Mouse (Mus musculus): ENCODE results near the gene Capns2. TPM values are rescaled to one million over a fixed set of nuclear protein-coding genes. Genes with fewer than 3 reads are reported as not detected.

The Capns2 gene
- polyA plus RNA-seq (2016; fragmentation: Nextera tagmentation; extraction: Ambion mirVana), result 0.25 TPM in 1 of 2 replicates, not detected in the other

GRCm38 (mm10) chr8:92901107-92901506 is at the start of gene Capns2:
Gene Capns2 (plus strand): TSS chr8:92901407.
- H3K4me1 ChIP-seq, result 0 out of 2 replicates have a peak, but pooled peaks cover 5% of the 10 kb centered on the region
- H3K27me3 ChIP-seq (replicated peaks; ENCODE audit: low read depth, poor library complexity, severe bottlenecking), result no peaks in the 10 kb centered on the region
- no peak for DNase-seq (ENCODE audit: low spot score)
- H3K36me3 ChIP-seq (replicated peaks), result no peaks in the 10 kb centered on the region
- WGBS, result 95% methylated on average over 5 of the region's 5 CpGs
- H3K4me3 ChIP-seq, result no peak within 1 kb of the TSS
- no peaks in the 10 kb centered on the region for H3K9me3 ChIP-seq
- H3K27ac ChIP-seq (replicated peaks), result no peak within 1 kb of the TSS

DNA sequence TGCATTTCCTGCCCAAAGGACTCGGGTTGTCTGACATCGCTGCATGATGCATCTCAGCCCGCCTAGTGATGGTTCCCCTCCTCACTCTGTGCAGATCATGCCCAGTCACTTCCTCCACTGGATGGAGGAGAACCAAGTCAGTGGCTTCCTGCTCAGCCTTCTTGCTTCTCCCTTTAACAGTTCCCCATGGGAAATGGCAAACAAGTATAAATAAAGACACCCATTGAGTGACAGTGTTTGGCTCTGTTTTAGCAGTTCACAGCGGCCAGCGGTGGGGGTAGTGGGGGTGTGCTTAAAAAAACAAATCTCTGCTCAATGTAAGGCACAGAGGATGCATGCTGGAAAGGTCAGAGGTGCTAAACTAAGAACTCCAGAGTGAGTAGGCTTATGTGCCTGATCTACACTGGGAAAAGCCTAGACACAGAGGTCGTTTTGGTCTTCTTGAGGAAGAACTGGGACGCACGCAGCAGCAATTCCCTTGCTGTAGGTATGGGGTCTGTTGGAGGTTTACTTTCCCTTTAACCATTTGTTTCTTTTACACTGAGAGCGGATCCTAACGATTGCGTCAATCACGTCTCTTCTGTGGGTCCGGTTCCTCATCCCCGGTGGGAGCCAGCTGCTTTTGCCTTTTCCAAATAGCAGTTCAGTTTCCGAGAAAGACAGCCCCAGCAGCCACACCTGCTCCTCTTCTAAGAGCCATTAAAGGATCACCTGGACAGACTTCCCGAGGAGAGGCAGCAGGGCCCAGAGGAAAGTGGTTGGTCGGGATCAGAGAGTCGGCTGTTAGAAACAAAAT is 47.8 kb upstream of the Capns2 start:
- Histone ChIP-seq H3K27me3 (replicated peaks; ENCODE audit: low read depth, poor library complexity, severe bottlenecking) (peaks cover 12% of the 10 kb centered on the region), H3K4me3 (no peak overlapping the region), H3K36me3 (replicated peaks) (peaks cover 53% of the 10 kb centered on the region), H3K4me1 (peaks cover 46% of the 10 kb centered on the region), H3K27ac (replicated peaks) (no peak overlapping the region), H3K9me3 (no peaks in the 10 kb centered on the region)
- WGBS, result 71% methylated on average over 18 of the region's 18 CpGs
- no peak for DNase-seq (ENCODE audit: low spot score)

DNA sequence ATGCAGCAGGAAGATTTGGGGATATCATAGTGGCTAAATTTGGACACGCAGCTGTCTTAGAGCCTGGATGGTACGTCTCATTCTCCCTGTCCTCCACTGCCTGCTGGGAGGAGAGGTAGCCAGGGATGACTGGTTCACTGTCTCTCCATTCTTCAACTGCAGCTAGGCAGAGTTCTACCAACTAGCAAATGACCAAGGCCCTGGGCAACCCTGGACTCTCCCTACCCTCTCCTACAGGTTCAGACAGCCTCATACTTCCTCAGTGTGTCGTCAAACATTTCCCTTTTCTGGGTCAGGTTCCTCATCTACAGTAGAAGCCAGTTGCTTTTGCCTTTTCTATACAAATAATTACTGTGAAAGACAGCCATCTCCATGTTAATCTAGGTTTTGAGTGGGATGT is 46.5 kb upstream of the Capns2 start:
- H3K27me3 ChIP-seq (replicated peaks; ENCODE audit: low read depth, poor library complexity, severe bottlenecking), result peaks cover 12% of the 10 kb centered on the region
- no peaks in the 10 kb centered on the region for H3K9me3 ChIP-seq
- peaks cover 39% of the 10 kb centered on the region for H3K4me1 ChIP-seq
- no peak for DNase-seq (ENCODE audit: low spot score)
- H3K4me3 ChIP-seq, result peak overlapping the region; percentile 76
- no peak overlapping the region for H3K27ac ChIP-seq (replicated peaks)
- peaks cover 40% of the 10 kb centered on the region for H3K36me3 ChIP-seq (replicated peaks)
- 86% methylated on average over 3 of the region's 3 CpGs for WGBS

DNA sequence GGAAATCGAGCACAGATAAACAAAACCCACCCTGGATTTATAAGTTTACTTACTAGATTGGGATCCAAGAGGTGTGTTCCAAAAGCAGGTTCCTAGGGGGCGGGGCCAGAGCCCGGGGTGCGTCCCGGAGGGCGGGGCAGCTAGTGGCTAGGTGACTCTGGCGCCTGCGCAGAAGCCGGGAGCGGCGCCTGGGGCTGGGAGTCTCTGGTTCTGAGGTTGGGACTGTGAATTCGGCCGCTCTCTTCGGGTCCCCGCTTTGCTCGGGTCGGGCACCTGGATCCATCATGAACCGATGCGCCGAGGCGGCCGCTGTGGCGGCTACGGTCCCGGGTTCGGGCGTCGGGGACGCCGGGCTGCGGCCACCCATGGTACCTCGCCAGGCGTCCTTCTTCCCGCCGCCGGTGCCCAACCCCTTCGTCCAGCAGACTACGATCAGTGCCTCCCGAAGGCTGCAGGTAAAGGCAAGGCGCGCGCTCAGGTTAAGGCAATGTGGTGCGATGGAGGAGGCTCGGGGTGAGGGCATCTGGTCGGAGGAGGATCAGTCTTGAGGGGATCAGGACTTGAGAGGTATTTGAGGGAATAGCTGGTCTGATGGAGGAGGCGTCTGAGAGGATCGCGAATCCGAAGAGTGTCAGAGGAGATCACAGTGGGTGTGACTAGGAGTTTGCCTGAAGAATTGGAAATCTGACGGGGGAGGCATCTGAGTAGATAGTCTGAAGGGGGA is 45.9 kb upstream of the Capns2 start, which contains the start of gene Lpcat2:
Gene Lpcat2 (plus strand): TSS at position 169 of the 724 bp plus-strand sequence.
- WGBS, result under 1% methylated on average over 50 of the region's 50 CpGs
- H3K27ac ChIP-seq (replicated peaks), result peak within 1 kb of the TSS; percentile 86
- H3K4me3 ChIP-seq, result peak within 1 kb of the TSS; percentile 76

GRCm38 (mm10) chr8:92856273-92856986 is 44.8 kb upstream of the Capns2 start:
- Histone ChIP-seq H3K4me1 (peaks cover 29% of the 10 kb centered on the region), H3K9me3 (no peaks in the 10 kb centered on the region), H3K27ac (replicated peaks) (no peak overlapping the region), H3K27me3 (replicated peaks; ENCODE audit: low read depth, poor library complexity, severe bottlenecking) (peaks cover 12% of the 10 kb centered on the region), H3K4me3 (peak overlapping the region; percentile 76; the same call in 1 of the 2 replicates), H3K36me3 (replicated peaks) (peaks cover 22% of the 10 kb centered on the region)
- WGBS, result 93% methylated on average over 7 of the region's 7 CpGs
- no peak for DNase-seq (ENCODE audit: low spot score)

More for the DNA sequence above, 45.9 kb upstream of the Capns2 start, which contains the start of gene Lpcat2:
- Histone ChIP-seq H3K4me1 (peaks cover 32% of the 10 kb centered on the region), H3K9me3 (no peaks in the 10 kb centered on the region), H3K27me3 (replicated peaks; ENCODE audit: low read depth, poor library complexity, severe bottlenecking) (peaks cover 12% of the 10 kb centered on the region), H3K36me3 (replicated peaks) (peaks cover 33% of the 10 kb centered on the region)
- DNase-seq (ENCODE audit: low spot score), result peak; percentile 86

GRCm38 (mm10) chr8:92858475-92859182 is 42.6 kb upstream of the Capns2 start:
- Histone ChIP-seq H3K36me3 (replicated peaks) (peaks cover 4% of the 10 kb centered on the region), H3K4me1 (peaks cover 15% of the 10 kb centered on the region), H3K9me3 (no peaks in the 10 kb centered on the region), H3K27me3 (replicated peaks; ENCODE audit: low read depth, poor library complexity, severe bottlenecking) (peaks cover 12% of the 10 kb centered on the region), H3K4me3 (no peak overlapping the region), H3K27ac (replicated peaks) (no peak overlapping the region)
- DNase-seq (ENCODE audit: low spot score), result no peak
- WGBS, result 87% methylated on average over 14 of the region's 14 CpGs

DNA sequence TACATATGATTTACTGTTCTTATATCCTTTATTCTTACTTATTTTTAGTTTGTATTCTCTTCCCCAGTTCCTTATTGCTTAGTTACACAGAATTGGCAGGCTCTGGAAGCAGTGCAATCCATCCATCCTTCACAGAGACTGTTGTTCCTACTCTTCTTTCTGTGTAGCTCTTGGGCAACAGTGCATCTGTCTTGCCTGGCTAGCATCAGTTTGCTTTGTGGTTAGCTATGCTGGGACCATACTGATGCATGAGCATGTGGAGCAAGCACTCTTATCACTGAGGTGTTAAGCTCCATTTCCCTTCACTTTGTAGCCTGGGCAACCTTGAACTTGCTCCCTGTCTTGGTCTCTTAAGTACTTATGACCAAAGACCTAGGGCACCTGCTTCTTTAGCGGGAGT is 39.2 kb upstream of the Capns2 start:
- DNase-seq (ENCODE audit: low spot score), result no peak
- no peaks in the 10 kb centered on the region for H3K4me1 ChIP-seq
- no peak overlapping the region for H3K27ac ChIP-seq (replicated peaks)
- 90% methylated on average over 1 of the region's 1 CpGs for WGBS
- H3K9me3 ChIP-seq, result no peaks in the 10 kb centered on the region
- no peak overlapping the region for H3K4me3 ChIP-seq
- H3K36me3 ChIP-seq (replicated peaks), result no peaks in the 10 kb centered on the region
- H3K27me3 ChIP-seq (replicated peaks; ENCODE audit: low read depth, poor library complexity, severe bottlenecking), result no peaks in the 10 kb centered on the region

GRCm38 (mm10) chr8:92870281-92870680 is 30.9 kb upstream of the Capns2 start:
- Histone ChIP-seq H3K4me1 (peaks cover 9% of the 10 kb centered on the region), H3K36me3 (replicated peaks) (no peaks in the 10 kb centered on the region), H3K9me3 (no peaks in the 10 kb centered on the region), H3K4me3 (no peak overlapping the region), H3K27me3 (replicated peaks; ENCODE audit: low read depth, poor library complexity, severe bottlenecking) (no peaks in the 10 kb centered on the region), H3K27ac (replicated peaks) (no peak overlapping the region)
- 65% methylated on average over 7 of the region's 7 CpGs for WGBS
- no peak for DNase-seq (ENCODE audit: low spot score)

DNA sequence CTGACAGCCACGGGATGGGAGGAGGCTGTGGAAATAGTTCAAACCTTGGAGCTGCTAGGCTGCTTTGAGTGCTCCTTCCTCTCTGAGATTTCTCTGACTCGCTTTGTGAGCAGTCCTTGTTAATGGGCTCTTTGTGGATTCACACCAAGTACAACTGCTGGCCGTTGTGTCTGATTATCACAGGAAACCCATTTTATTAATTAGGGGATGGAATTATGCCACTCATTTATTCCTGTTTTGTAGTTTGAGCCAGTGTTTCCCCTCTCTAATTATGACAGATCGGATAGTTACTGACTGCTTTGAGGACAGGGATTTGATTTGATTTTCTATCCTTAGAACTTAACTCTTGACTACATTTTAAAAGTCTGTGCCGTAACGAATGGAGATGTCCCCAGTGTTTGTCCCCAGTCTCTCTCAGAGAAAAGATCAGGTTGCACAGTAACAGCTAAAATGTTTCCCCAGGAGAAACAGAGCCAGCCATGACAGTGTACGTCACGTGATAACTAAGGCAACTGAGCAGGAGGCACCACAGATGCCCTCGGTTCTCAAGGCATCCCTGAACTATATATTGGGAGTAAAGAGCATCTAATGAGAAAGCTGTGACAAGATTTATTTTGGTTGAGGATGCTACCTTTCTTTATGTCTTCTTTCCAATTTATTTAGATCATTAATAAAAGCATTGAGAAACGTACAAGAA is 29.0 kb upstream of the Capns2 start:
- Histone ChIP-seq H3K36me3 (replicated peaks) (no peaks in the 10 kb centered on the region), H3K9me3 (no peaks in the 10 kb centered on the region), H3K27ac (replicated peaks) (no peak overlapping the region), H3K4me1 (peaks cover 9% of the 10 kb centered on the region), H3K4me3 (no peak overlapping the region), H3K27me3 (replicated peaks; ENCODE audit: low read depth, poor library complexity, severe bottlenecking) (no peaks in the 10 kb centered on the region)
- WGBS, result 52% methylated on average over 10 of the region's 10 CpGs
- DNase-seq (ENCODE audit: low spot score), result no peak

DNA sequence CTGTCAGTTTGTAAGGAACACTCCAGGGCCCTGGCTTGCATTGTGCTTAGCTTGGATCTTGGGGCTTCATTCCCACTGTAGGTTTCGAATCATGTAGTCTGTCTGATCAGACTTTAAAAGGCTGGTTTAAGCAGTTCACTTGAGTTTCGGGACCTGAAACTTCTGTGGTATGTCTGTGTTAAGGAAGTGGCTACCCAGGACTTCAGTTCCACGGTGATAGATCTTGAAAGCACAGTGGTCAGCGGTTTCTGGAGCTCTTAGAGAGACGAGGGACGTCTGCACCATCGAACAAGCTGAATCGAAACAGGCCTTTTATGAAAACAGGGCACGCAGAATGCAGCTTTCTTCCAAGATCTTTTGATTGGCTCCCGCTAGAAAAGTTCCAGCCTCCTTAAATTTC is 25.4 kb upstream of the Capns2 start:
- Histone ChIP-seq H3K36me3 (replicated peaks) (peaks cover 8% of the 10 kb centered on the region), H3K27me3 (replicated peaks; ENCODE audit: low read depth, poor library complexity, severe bottlenecking) (no peaks in the 10 kb centered on the region), H3K4me3 (no peak overlapping the region), H3K27ac (replicated peaks) (no peak overlapping the region), H3K9me3 (no peaks in the 10 kb centered on the region), H3K4me1 (peaks cover 4% of the 10 kb centered on the region)
- no peak for DNase-seq (ENCODE audit: low spot score)
- 79% methylated on average over 10 of the region's 10 CpGs for WGBS

DNA sequence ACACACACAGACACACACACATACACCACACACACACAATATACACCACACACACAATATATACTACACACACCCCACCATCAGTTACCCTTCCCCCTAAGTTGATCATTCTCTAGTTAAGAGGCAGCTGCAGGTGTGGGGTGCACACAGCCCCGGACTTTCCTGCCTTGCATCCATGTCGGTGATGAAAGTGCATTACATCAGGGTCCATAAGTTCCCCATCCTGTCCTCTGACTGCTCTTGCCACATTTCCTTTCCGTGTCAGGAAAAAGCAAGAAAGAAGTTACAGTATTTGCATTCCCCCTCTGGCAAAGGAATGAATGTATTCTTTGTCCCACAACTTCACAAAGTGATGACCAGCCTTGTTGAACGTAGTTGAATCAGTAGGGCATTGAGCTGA is 20.0 kb upstream of the Capns2 start:
- Histone ChIP-seq H3K4me3 (no peak overlapping the region), H3K9me3 (no peaks in the 10 kb centered on the region), H3K27ac (replicated peaks) (no peak overlapping the region), H3K4me1 (no peaks in the 10 kb centered on the region), H3K27me3 (replicated peaks; ENCODE audit: low read depth, poor library complexity, severe bottlenecking) (no peaks in the 10 kb centered on the region), H3K36me3 (replicated peaks) (peaks cover 8% of the 10 kb centered on the region)
- DNase-seq (ENCODE audit: low spot score), result no peak
- 46% methylated on average over 4 of the region's 4 CpGs for WGBS
